Mouse (Mus musculus) R1 (cell line): ENCODE measurements around the gene Olfr1502.
"Not testable (repeated sequence)": the region's sequence is repeated elsewhere in the genome, so short reads cannot be mapped to it uniquely, and the experiment has no call there.

Source experiments
- DNase-seq: peaks from one replicate; pipeline ENCODE4 v3.0.0-alpha.2; 2018; ENCODE audit warnings: low read depth, low spot score

The Olfr1502 gene

GRCm38 (mm10) chr19:13861495-13861894, at the start of gene Olfr1502:
Olfr1502 (plus strand) TSS chr19:13861795.
- no peak for DNase-seq

- peak; percentile 47 for DNase-seq
Measured at GRCm38 (mm10) chr19:13812823-13813222, 48.8 kb upstream of the Olfr1502 start.

- DNase-seq: peak; percentile 53
Measured at GRCm38 (mm10) chr19:13818827-13819226, 42.8 kb upstream of the Olfr1502 start.

- DNase-seq: no peak
Measured at GRCm38 (mm10) chr19:13819347-13819746, 42.2 kb upstream of the Olfr1502 start, which contains the start of gene Olfr1499. Olfr1499 (minus strand) TSS chr19:13819447.

- DNase-seq: no peak
Measured at GRCm38 (mm10) chr19:13820847-13821246, 40.7 kb upstream of the Olfr1502 start.

GRCm38 (mm10) chr19:13828447-13828846, 33.1 kb upstream of the Olfr1502 start:
- DNase-seq: no peak

- no peak for DNase-seq
Measured at GRCm38 (mm10) chr19:13830388-13830787, 31.2 kb upstream of the Olfr1502 start, which contains the start of gene Olfr1500. Olfr1500 (minus strand) TSS chr19:13830488.

- not testable (repeated sequence) for DNase-seq
Measured at GRCm38 (mm10) chr19:13850592-13850991, 11.0 kb upstream of the Olfr1502 start, which contains the start of gene Olfr1501. Olfr1501 (minus strand) TSS chr19:13850692.

GRCm38 (mm10) chr19:13897828-13898227, 36.2 kb downstream of the Olfr1502 start, which contains the start of gene Olfr1504:
Olfr1504 (minus strand) TSS chr19:13897928.
- no peak for DNase-seq
